9 mouse cellular contexts compared by ENCODE assay signal in genomic region chr5:103843938-103844337, GRCm38 (mm10).
DNase-seq lines count a peak whose midpoint lies in the region; ATAC-seq lines count a peak whose summit lies in the region.
"Had no signal": no experiment of that assay in that cellular context is flagged by ENCODE, and none has a peak within 500 bp of the region (broad histone marks: within the 10 kb centered on the region; RNA-seq: fewer than 3 reads in every experiment).

No protein-coding gene starts in this region.

- H3K27ac ChIP-seq in liver, embryonic 11.5 days (ENCODE audit: low read depth, low read length), result no peak overlapping the region
- H3K27ac ChIP-seq: limb, embryonic 12.5 days had no signal

- H3K36me3 ChIP-seq in liver, embryonic 11.5 days (ENCODE audit: control insufficient read depth, insufficient read depth, low read length), result peaks cover 22% of the 10 kb centered on the region; the same call in 1 of the 2 replicates

- H3K9ac ChIP-seq in liver, embryonic 11.5 days (ENCODE audit: low read depth, low read length), result no peak overlapping the region
- H3K9ac ChIP-seq: limb, embryonic 12.5 days had no signal

- H3K4me3 ChIP-seq in liver, embryonic 11.5 days (ENCODE audit: low read depth, low read length), result no peak overlapping the region
- H3K4me3 ChIP-seq: limb, embryonic 12.5 days had no signal

- no peaks in the 10 kb centered on the region for H3K4me1 ChIP-seq in liver, embryonic 11.5 days (replicated peaks; ENCODE audit: control insufficient read depth, insufficient read depth, low read length)

- no peak for ATAC-seq in liver, embryonic 11.5 days (replicated peaks; ENCODE audit: low FRiP score)

- DNase-seq in adrenal gland, postnatal 14 days, result peak; percentile 65
- DNase-seq in adrenal gland, postnatal 4 days (ENCODE audit: low spot score in 2 of 2), result no peak
- DNase-seq in liver, result peak; percentile 49
- DNase-seq in liver, embryonic 11.5 days (ENCODE audit: low spot score), result no peak
- DNase-seq in c-Kit-positive CD71-negative TER-119-negative erythroid progenitor cells, embryonic 14.5 days (ENCODE audit: low read depth), result peak; percentile 13
- DNase-seq in gastrocnemius, postnatal 25 days, result peak; percentile 37
- peak; percentile 67 for DNase-seq in lung, postnatal 14 days
- peak; percentile 61 to 62 for DNase-seq in thymus, postnatal 36 days

- no peak overlapping the region for H3K4me2 ChIP-seq in liver, embryonic 11.5 days
- H3K4me2 ChIP-seq: limb, embryonic 12.5 days had no signal

- H3K9me3 ChIP-seq in liver, embryonic 11.5 days (ENCODE audit: control insufficient read depth, low read length), result no peaks in the 10 kb centered on the region
- H3K9me3 ChIP-seq: limb, embryonic 12.5 days had no signal

- H3K27me3 ChIP-seq in liver, embryonic 11.5 days (replicated peaks; ENCODE audit: control insufficient read depth, insufficient read depth, low read length), result no peaks in the 10 kb centered on the region
- H3K27me3 ChIP-seq: limb, embryonic 12.5 days had no signal

- WGBS in liver, embryonic 11.5 days, result 55% methylated on average over 1 of the region's 1 CpGs

Comparison
In these comparisons a context has a peak if more than half of its experiments do, and no peak if none do; other contexts are left out.
1. DNase-seq: peak in adrenal gland, postnatal 14 days (single experiment), liver (single experiment), c-Kit-positive CD71-negative TER-119-negative erythroid progenitor cells, embryonic 14.5 days (single experiment), gastrocnemius, postnatal 25 days (single experiment), lung, postnatal 14 days (single experiment) and thymus, postnatal 36 days (2 of 2); none in adrenal gland, postnatal 4 days (0 of 2) and liver, embryonic 11.5 days (single experiment).